Mouse (Mus musculus) G1E (cell line): Measurements from ENCODE around the gene Cyfip1. TPM values are rescaled to one million over a fixed set of nuclear protein-coding genes. Genes with fewer than 3 reads are reported as not detected.

ENCODE experiments used
- ATAC-seq: 2 replicates; pipeline ENCODE4 v1.8.0; 2016; ENCODE audit warnings: mild to moderate bottlenecking; ENCODE audit not compliant: insufficient number of reproducible peaks, poor library complexity, low FRiP score, severe bottlenecking; ENCODE audit errors: extremely low read depth
- DNase-seq: peaks from one replicate; pipeline ENCODE4 v3.0.0; 2012; ENCODE audit warnings: low spot score
- H3K27me3 ChIP-seq: 2 replicates; pipeline ENCODE4 v1.6.1; 2012; ENCODE audit warnings: mild to moderate bottlenecking, low read length, inconsistent platforms; ENCODE audit not compliant: insufficient read depth
- H3K36me3 ChIP-seq: replicated peaks from 2 replicates; pipeline ENCODE3; 2012; ENCODE audit warnings: mild to moderate bottlenecking, inconsistent platforms
- H3K4me1 ChIP-seq: 2 replicates; pipeline ENCODE4 v1.6.1; 2012; ENCODE audit warnings: low read depth, low read length, inconsistent platforms, mixed read lengths; ENCODE audit not compliant: insufficient read depth
- H3K4me3 ChIP-seq: 2 replicates; pipeline ENCODE4 v1.5.1; 2012; ENCODE audit warnings: low read depth, mild to moderate bottlenecking, inconsistent platforms, low read length, moderate library complexity, mixed read lengths
- H3K9me3 ChIP-seq: replicated peaks from 2 replicates; pipeline ENCODE4 v1.6.1; 2012; ENCODE audit warnings: inconsistent platforms
- CTCF ChIP-seq: IDR thresholded peaks from 2 replicates; pipeline ENCODE4 v1.5.1; 2012; ENCODE audit warnings: low read depth, low read length, inconsistent platforms, mixed read lengths
- GATA1 ChIP-seq: IDR thresholded peaks from 2 replicates; pipeline ENCODE4 v1.6.1; 2012; ENCODE audit warnings: borderline replicate concordance, low read length, inconsistent platforms, mixed read lengths
- GATA2 ChIP-seq: IDR thresholded peaks from 2 replicates; pipeline ENCODE4 v1.6.1; 2012; ENCODE audit warnings: low read depth, low read length, inconsistent platforms, borderline replicate concordance
- POLR2AphosphoS5 ChIP-seq: IDR thresholded peaks from 2 replicates; pipeline ENCODE4 v1.6.1; 2012; ENCODE audit warnings: low read depth, low read length, inconsistent platforms; ENCODE audit not compliant: insufficient replicate concordance
- TAL1 ChIP-seq: conservative IDR thresholded peaks from 2 replicates; pipeline ENCODE4 v1.6.1; 2012; ENCODE audit warnings: low read depth, low read length, inconsistent platforms, mixed read lengths
- polyA plus RNA-seq: library from polyadenylated mRNA; stranded (reverse); fragments of >175 nt; gene quantifications from 2 replicates; pipeline ENCODE4 v1.2.3, GENCODE M21; 2012
- total RNA-seq, 2 experiments: library from RNA; stranded (forward) in 1 of 2; stranded (reverse) in 1 of 2; fragments of 200-1000 nt in 1 of 2; fragments of >200 nt in 1 of 2; fragmentation: Nextera tagmentation in 1 of 2; gene quantifications; 2 replicates each; pipeline ENCODE4 v1.2.3; 2014 to 2017

Gene Cyfip1
- total and polyA plus RNA-seq, 3 experiments, result 39.0 to 70.8 (median 60.7) TPM

DNA sequence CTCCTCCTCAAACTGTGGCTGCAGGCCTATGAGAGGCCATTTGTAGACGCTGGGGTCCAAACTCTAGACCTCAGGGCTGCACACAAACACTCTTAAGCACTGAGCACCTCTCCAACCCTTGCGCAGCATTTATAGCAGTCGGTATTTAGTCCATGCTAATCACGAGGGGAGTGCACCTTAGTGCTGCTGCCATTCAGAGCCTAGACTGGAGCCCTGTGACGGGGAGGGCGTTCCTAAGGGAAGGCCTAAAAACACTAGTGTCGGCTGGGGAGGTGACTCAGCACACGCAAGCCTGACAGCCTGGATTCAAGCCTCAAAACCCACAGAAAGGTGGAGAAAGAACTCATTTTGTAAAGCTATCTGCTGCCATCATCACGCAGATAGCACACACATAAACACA, 14.0 kb upstream of the Cyfip1 start:
- peaks cover 6% of the 10 kb centered on the region for H3K4me1 ChIP-seq
- DNase-seq (no peak), ATAC-seq (peak; percentile 49)
- no peak overlapping the region for H3K4me3 ChIP-seq
- no peaks in the 10 kb centered on the region for H3K9me3 ChIP-seq
- TF ChIP-seq POLR2AphosphoS5 (no peak), CTCF (no peak), GATA2 (no peak), GATA1 (no peak), TAL1 (no peak)
- H3K36me3 ChIP-seq, result peaks cover 81% of the 10 kb centered on the region
- H3K27me3 ChIP-seq, result no peaks in the 10 kb centered on the region

DNA sequence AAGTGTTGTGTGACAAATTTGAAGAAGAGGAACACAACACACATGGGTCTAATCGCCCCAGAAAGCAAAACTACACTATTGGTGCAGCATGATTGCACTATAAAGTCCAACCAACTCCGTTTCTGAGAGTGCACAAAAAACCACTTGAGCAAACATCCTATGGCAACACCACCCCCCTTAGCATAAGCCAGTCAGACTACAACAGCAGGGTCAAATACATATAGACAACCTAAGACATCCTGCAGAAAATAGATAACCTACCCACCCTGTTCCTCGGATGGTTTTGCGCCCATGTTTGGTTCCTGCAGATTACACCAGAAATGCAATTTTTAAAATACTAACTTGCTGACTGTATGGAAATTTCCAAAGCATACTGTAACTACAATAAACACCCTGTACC, 4.7 kb upstream of the Cyfip1 start:
- Histone ChIP-seq H3K4me1 (peaks cover 4% of the 10 kb centered on the region), H3K4me3 (no peak overlapping the region), H3K9me3 (no peaks in the 10 kb centered on the region), H3K36me3 (peaks cover 20% of the 10 kb centered on the region), H3K27me3 (no peaks in the 10 kb centered on the region)
- ATAC-seq (no peak), DNase-seq (no peak)
- TF ChIP-seq GATA1, result no peak
- no peak for TF ChIP-seq TAL1
- TF ChIP-seq CTCF, result no peak
- TF ChIP-seq GATA2, result no peak
- TF ChIP-seq POLR2AphosphoS5, result no peak

DNA sequence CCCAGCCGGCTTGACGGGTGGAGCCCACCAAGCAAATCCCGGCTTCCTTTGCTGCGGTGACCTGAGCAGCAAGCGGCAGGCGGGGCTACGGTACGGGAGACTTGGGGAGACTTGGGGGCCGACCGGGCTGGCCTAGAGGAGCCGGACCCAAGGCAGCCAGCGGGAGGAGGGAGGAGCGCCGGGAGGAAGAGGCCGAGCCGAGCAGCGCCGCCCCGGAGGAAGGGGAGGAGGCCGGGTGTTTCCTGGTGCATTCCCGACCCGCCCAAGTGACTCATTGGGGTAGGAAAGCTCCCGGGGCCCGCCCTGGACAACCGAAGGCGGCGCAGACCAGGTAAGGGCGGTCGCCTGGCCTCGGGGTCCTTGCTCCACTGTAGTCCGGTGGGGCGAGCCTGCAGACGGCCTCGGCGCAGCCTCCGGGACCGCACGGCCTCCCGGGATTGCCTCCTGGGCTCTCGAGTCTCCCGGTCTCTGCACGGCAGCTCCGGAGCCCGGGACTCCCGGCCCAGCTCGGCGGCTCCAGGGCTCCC, 495 bp downstream of the Cyfip1 start:
- DNase-seq, result peak; percentile 78

DNA sequence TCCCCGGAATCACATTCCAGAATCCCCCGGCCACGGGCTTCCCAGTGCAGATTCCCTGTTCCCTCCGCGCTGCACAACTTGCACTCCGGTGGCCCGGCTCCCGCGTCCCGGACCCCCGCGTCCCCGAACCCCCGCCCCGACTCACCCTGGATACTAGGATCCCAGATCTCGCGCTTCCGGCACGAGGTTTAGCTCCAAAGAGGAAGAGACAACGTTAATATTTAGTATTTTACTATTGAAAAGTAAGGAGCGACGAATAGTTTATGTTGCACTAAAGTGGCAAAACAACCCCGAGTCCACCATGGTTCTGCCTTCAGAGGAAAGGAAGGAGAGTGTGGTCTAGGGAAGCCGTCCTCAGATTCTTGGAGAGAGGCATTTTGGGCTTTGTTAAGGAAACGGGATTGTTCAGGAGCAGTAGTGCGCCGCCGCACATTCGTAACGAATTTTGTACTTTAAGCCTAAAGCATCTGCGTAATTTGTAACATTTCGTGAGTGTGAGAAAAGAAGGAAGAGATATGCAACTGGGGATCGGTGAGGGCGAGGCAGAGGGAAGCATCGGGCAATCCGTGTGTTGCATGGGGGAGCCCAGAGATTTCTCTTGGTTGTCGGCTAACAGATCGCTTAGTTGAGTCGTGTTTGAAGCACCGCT, 1.1 kb downstream of the Cyfip1 start:
- Histone ChIP-seq H3K9me3 (no peaks in the 10 kb centered on the region), H3K4me3 (peak overlapping the region; percentile 90), H3K27me3 (no peaks in the 10 kb centered on the region), H3K36me3 (peaks cover 5% of the 10 kb centered on the region), H3K4me1 (peaks cover 12% of the 10 kb centered on the region)
- ATAC-seq (no peak), DNase-seq (peak; percentile 42)
- TF ChIP-seq GATA2, result no peak
- no peak for TF ChIP-seq TAL1
- TF ChIP-seq CTCF, result no peak
- TF ChIP-seq POLR2AphosphoS5, result no peak
- no peak for TF ChIP-seq GATA1

More for the DNA sequence above, 495 bp downstream of the Cyfip1 start:
- no peaks in the 10 kb centered on the region for H3K9me3 ChIP-seq
- H3K4me1 ChIP-seq, result peaks cover 12% of the 10 kb centered on the region
- TF ChIP-seq GATA2 (no peak), GATA1 (no peak), TAL1 (no peak), POLR2AphosphoS5 (no peak), CTCF (no peak)
- peak; percentile 88 for ATAC-seq
- H3K4me3 ChIP-seq, result peak overlapping the region; percentile 90
- peaks cover 5% of the 10 kb centered on the region for H3K36me3 ChIP-seq
- no peaks in the 10 kb centered on the region for H3K27me3 ChIP-seq

DNA sequence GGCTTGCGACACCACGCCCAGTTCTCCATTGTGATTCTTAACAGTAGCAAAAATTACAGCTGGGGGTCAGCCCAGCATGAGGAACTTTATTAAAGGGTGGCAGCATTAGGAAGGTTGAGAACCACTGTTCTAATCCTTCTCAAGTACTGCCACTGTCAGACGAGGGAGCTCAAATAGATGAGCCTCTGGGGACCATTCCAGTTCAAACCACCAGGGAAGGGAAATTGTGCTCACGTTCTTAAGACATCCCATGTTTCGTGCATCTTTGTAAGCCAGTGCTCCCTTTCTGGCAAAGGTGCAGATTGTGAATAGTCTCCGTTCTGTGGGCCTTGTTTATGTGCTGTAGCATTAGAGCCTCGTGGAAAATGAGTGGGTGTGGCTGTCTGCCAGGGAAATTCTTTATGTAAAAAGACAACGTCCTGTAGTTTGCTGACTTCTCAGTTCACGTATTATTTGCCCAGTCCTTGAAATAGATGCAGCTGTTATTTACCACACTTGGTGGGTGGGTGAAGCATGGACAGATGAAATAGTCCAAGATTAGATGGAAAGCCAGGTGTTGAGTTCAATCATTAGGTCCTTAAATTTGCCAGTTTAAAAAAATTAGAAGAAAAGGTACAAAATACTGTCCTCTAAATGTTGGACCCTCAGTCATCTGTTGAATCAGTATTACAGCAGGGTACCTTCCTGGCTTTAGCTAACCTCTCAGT, 5.2 kb downstream of the Cyfip1 start:
- Histone ChIP-seq H3K4me3 (no peak overlapping the region), H3K9me3 (no peaks in the 10 kb centered on the region), H3K27me3 (no peaks in the 10 kb centered on the region), H3K36me3 (peaks cover 29% of the 10 kb centered on the region), H3K4me1 (peaks cover 8% of the 10 kb centered on the region)
- DNase-seq (no peak), ATAC-seq (no peak)
- no peak for TF ChIP-seq GATA2

DNA sequence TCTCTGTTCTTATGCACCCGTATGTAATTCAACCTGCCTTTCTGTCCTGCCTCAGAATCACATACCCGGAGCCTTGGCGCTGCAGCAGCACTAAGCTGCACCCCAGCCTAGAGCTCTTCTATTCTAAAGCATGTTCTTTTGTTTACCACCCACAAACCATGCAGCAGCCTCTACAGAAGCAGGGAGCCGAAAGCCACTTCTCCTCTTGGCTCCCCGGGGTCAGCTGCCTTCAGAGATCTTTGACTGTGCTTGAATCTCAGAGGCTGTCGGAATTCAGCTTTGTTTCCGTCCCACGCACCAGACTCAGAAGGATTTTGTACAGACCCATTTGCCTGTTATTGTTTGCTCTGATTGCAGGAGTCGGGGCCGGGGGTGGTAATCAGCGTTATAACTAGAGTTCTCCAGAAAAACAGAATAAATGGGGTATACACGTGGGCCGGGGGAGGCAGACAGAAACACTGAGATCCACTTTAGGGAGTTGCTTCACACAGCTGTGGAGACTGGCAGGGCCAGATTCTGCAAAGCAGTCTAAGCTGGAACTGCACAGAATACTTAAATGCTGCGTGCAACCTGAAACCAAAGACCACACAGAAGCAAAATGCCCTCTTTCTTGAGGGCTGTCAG, 8.5 kb downstream of the Cyfip1 start:
- DNase-seq (no peak), ATAC-seq (no peak)
- H3K4me1 ChIP-seq, result no peaks in the 10 kb centered on the region; the same call in 1 of the 2 replicates
- H3K27me3 ChIP-seq, result no peaks in the 10 kb centered on the region
- peaks cover 32% of the 10 kb centered on the region for H3K36me3 ChIP-seq
- H3K4me3 ChIP-seq, result no peak overlapping the region
- TF ChIP-seq GATA2 (no peak), POLR2AphosphoS5 (no peak), GATA1 (no peak), TAL1 (no peak), CTCF (no peak)
- H3K9me3 ChIP-seq, result no peaks in the 10 kb centered on the region
